Mouse (Mus musculus) forebrain, embryonic 11.5 days (tissue): ENCODE data around the gene Ppt1. TPM values are rescaled to one million over a fixed set of nuclear protein-coding genes. Genes with fewer than 3 reads are reported as not detected.

Experiments used
- ATAC-seq: fragments of 200-750 bp; cut with Nextera tagmentation; replicated peaks from 2 replicates; pipeline ENCODE4 v1.8.0; 2017; ENCODE audit warnings: moderate TSS enrichment; ENCODE audit not compliant: low FRiP score
- DNase-seq: peaks from one replicate; pipeline ENCODE4 v3.0.0-alpha.2; 2017; ENCODE audit warnings: low spot score
- H3K27ac ChIP-seq: fragments of 300-500 bp; sonication (generic); 2 replicates; pipeline ENCODE4 v1.5.1; 2014; ENCODE audit warnings: low read depth, low read length
- H3K27me3 ChIP-seq: fragments of 300-500 bp; sonication (generic); 2 replicates; pipeline ENCODE4 v1.6.1; 2014; ENCODE audit warnings: mild to moderate bottlenecking, low read length, mixed read lengths; ENCODE audit not compliant: control insufficient read depth, insufficient read depth
- H3K36me3 ChIP-seq: fragments of 300-500 bp; sonication (generic); 2 replicates; pipeline ENCODE4 v1.6.1; 2014; ENCODE audit warnings: mild to moderate bottlenecking, low read length, moderate library complexity, mixed read lengths; ENCODE audit not compliant: control insufficient read depth, insufficient read depth
- H3K4me1 ChIP-seq: fragments of 300-500 bp; sonication (generic); replicated peaks from 2 replicates; pipeline ENCODE4 v1.6.1; 2014; ENCODE audit warnings: low read length, mixed read lengths; ENCODE audit not compliant: control insufficient read depth, insufficient read depth
- H3K4me2 ChIP-seq: fragments of 300-500 bp; sonication (generic); 2 replicates; pipeline ENCODE4 v1.6.1; 2014; ENCODE audit warnings: low read depth, mild to moderate bottlenecking, low read length, moderate library complexity, mixed read lengths; ENCODE audit not compliant: severe bottlenecking
- H3K4me3 ChIP-seq: fragments of 300-500 bp; sonication (generic); 2 replicates; pipeline ENCODE4 v1.5.1; 2014; ENCODE audit warnings: low read depth, low read length
- H3K9ac ChIP-seq: fragments of 300-500 bp; sonication (generic); 2 replicates; pipeline ENCODE4 v1.6.1; 2014; ENCODE audit warnings: low read length
- H3K9me3 ChIP-seq: fragments of 300-500 bp; sonication (generic); 2 replicates; pipeline ENCODE4 v1.6.1; 2016; ENCODE audit warnings: low read length, mixed read lengths; ENCODE audit not compliant: control insufficient read depth
- WGBS: fragments of 180-500 bp; shearing (Covaris S2); extraction: QIAGEN DNeasy Blood & Tissue Kit; methylation state at CpG from one replicate; pipeline ENCODE4 v1.1.7; 2014; 5-methylcytosine and 5-hydroxymethylcytosine counted together
- polyA plus RNA-seq: library from polyadenylated mRNA; unstranded; fragments of >200 nt; fragmentation: Nextera tagmentation; extraction: Ambion mirVana; gene quantifications from 2 replicates; pipeline ENCODE4 v1.2.1, GENCODE M21; 2014

Gene Ppt1
- polyA plus RNA-seq, 1 experiment from 2014 or later, result 81.0 TPM

DNA sequence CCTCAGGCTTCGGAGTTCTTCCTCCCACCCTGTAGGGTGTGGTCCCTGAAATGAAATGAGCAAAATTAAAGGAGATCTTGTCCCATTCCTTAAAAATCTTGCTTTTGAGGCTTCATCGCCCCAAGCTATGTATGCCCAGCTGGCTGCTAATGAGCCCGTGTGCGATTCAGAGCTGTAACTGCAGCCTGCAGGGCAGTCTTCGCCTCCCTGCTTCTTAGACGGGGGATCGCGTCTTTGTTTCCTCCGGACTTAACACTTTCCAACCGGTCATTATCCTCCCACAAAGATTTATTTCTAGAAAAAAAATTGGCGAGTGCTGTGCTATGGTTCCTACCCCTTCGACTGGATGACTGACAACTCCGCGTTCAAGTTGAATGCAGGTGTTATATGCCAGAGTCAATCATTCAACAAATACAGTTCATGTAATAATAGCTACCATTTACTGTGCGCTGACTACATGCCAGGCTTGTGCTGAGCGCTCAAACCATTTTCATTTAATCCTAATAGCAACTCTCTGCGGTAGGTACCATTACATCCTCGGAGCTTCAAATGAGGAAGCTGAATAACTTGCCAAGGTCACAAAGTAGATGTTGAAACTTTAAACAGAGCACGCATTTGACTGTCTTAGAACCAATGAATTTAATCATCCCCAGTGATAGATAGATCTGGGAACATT is 50.7 kb downstream of the Ppt1 start:
- ATAC-seq (no peak; the same call in 1 of the 2 replicates), DNase-seq (no peak)
- Histone ChIP-seq H3K27me3 (no peaks in the 10 kb centered on the region), H3K9me3 (no peaks in the 10 kb centered on the region), H3K4me1 (peaks cover 6% of the 10 kb centered on the region; the same call in 1 of the 2 replicates), H3K36me3 (no peaks in the 10 kb centered on the region), H3K27ac (peak overlapping the region; percentile 93), H3K4me3 (peak overlapping the region; percentile 77), H3K4me2 (peak overlapping the region; percentile 86), H3K9ac (peak overlapping the region; percentile 69)
- WGBS, result 6% methylated on average over 19 of the region's 19 CpGs

DNA sequence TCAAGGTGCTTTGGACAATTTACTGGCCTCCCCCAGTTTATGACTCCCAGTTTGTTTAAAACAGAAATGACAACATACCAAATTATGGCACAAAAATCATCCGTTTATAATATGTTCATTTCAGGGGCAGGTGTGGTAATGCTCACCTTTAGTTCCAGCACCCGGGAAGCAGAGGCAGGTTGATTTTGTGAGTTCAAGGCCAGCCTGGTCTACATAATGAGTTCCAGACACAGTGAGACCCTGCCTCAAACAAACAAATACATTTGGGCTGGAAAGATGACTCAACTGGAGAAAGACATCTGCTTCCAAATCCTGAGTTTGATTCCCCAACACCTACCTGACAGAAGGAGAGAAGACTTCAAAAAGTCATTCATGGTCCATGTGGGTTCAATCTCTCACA is 51.3 kb downstream of the Ppt1 start:
- Histone ChIP-seq H3K27me3 (no peaks in the 10 kb centered on the region), H3K9ac (peak overlapping the region; percentile 69; the same call in 1 of the 2 replicates), H3K36me3 (no peaks in the 10 kb centered on the region), H3K4me2 (peak overlapping the region; percentile 86; the same call in 1 of the 2 replicates), H3K9me3 (no peaks in the 10 kb centered on the region), H3K27ac (no peak overlapping the region), H3K4me1 (peaks cover 6% of the 10 kb centered on the region; the same call in 1 of the 2 replicates), H3K4me3 (no peak overlapping the region)
- ATAC-seq (no peak), DNase-seq (no peak)
- WGBS, result 74% methylated on average over 2 of the region's 2 CpGs

DNA sequence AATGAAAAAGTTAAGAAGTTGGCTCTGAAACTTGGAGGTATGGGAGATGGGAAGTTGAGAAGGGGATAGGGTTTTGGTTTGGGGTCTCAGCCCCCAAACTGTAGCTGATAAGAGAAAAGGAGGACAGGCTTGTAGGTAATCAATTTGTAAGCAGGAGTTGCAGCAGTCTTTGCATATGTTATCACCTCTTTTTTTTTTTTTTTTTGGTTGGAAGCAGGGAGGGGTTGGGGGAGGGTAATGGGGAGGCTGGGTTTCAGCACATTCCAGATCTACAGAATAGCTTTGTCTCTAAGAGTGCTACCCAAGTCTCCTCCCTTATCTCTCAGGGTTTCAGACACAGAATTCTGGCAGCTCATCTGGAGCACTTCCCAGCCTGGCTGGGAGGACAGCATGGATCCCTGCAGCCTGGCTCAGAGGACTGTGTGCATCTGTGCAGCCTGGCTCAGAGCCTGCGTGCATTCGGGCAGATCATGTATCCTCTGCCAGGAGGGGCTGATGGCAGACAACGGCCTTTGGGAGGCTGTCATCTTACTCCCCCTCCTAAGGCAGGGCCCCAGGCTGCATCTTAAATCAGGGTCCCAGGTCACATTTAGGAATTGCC is 54.9 kb downstream of the Ppt1 start:
- no peaks in the 10 kb centered on the region for H3K9me3 ChIP-seq
- H3K36me3 ChIP-seq, result no peaks in the 10 kb centered on the region
- 19% methylated on average over 3 of the region's 3 CpGs for WGBS
- no peaks in the 10 kb centered on the region for H3K27me3 ChIP-seq
- no peak for ATAC-seq
- H3K9ac ChIP-seq, result no peak overlapping the region
- no peak overlapping the region for H3K4me3 ChIP-seq
- no peak for DNase-seq
- no peaks in the 10 kb centered on the region for H3K4me1 ChIP-seq
- H3K27ac ChIP-seq, result no peak overlapping the region
- H3K4me2 ChIP-seq, result no peak overlapping the region

DNA sequence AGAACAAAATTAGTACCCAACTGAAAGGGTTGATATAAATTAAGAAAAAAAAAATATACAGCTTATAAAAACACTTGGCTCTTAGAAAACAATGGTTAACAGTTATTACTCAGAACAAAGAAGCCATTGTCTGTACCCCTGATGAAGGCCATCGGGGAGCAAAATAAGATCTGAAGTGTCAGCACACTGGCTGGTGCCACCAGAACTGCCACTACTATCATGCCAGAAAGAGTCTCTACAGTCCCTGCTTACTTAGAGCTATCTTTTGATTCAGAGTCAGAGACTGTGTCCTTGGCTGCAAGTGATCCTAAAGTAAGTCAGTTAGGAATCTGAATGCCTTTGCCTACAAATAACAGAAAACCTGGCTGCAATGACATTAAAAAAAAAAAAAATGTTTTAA is 55.6 kb downstream of the Ppt1 start:
- Histone ChIP-seq H3K36me3 (no peaks in the 10 kb centered on the region), H3K9ac (no peak overlapping the region), H3K4me1 (no peaks in the 10 kb centered on the region), H3K4me3 (no peak overlapping the region), H3K27ac (no peak overlapping the region), H3K27me3 (no peaks in the 10 kb centered on the region), H3K9me3 (no peaks in the 10 kb centered on the region), H3K4me2 (no peak overlapping the region)
- no peak for DNase-seq
- WGBS, result 35% methylated on average over 1 of the region's 1 CpGs
- no peak for ATAC-seq

DNA sequence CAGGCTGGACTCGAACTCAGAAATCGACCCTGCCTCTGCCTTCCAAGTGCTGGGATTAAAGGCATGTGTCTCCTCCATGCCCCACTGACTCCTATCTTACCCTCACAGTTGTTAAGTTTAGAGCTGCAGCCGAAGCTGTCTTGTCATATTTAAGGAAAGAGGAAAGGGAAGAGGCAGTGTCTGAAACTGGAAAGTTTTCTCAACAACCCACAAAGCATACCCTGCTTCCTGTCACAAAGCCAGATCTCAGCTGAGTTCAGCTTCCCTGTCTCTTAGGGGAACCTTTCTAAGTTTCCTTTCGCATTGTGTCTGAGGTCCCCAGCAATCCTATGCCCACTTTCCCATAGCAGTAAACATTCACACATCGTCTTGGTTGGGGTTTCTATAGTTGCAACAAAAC is 56.1 kb downstream of the Ppt1 start:
- no peaks in the 10 kb centered on the region for H3K27me3 ChIP-seq
- H3K27ac ChIP-seq, result no peak overlapping the region
- no peak overlapping the region for H3K4me3 ChIP-seq
- no peak overlapping the region for H3K4me2 ChIP-seq
- no peaks in the 10 kb centered on the region for H3K9me3 ChIP-seq
- WGBS, result 80% methylated on average over 5 of the region's 5 CpGs
- H3K4me1 ChIP-seq, result no peaks in the 10 kb centered on the region
- ATAC-seq, result no peak
- no peak overlapping the region for H3K9ac ChIP-seq
- DNase-seq, result no peak
- H3K36me3 ChIP-seq, result no peaks in the 10 kb centered on the region

DNA sequence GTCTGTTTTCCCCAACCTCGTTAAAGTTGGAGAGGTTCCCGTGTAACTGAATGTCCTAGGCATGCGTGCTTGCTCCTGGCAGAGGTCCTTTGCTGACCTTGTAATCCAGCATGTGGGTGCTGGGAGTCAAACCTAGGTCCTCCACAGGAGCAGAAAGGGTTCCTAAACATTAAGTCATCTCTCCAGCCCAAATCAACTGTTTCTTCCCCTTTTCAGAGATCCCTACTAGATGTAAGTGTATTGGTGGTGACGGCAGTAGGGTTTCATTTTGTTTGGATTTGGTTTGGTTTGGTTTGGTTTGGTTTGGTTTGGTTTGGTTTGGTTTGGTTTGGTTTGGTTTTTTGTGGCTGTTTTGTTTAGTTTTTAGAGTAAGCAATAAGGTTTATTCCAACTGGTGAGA is 61.7 kb downstream of the Ppt1 start:
- Histone ChIP-seq H3K4me3 (no peak overlapping the region), H3K9ac (no peak overlapping the region), H3K36me3 (no peaks in the 10 kb centered on the region), H3K4me2 (no peak overlapping the region), H3K27me3 (no peaks in the 10 kb centered on the region; the same call in 1 of the 2 replicates), H3K4me1 (no peaks in the 10 kb centered on the region), H3K9me3 (no peaks in the 10 kb centered on the region), H3K27ac (no peak overlapping the region)
- 90% methylated on average over 4 of the region's 4 CpGs for WGBS
- DNase-seq, result no peak
- ATAC-seq, result no peak

DNA sequence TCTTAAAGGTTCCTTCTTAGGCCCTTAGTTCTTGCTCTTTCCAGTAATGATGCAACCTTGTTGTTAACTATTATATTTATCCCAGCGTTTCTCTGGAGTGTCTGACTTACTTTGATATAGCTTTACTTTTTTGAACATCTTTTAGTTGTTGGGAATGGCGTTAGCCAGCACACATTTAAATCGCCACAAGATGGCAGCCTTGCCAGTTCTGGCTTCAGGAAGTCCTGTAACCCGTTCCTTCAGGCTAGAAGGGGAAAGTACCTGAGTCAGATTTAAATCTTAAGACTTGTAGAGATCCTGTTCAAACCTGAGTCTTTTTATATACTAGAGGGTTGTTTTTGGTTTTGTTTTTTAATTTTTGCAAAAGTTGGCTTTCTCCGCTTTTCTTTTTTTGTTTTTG is 62.3 kb downstream of the Ppt1 start:
- Histone ChIP-seq H3K9ac (no peak overlapping the region), H3K4me1 (no peaks in the 10 kb centered on the region), H3K36me3 (no peaks in the 10 kb centered on the region), H3K27me3 (no peaks in the 10 kb centered on the region; the same call in 1 of the 2 replicates), H3K9me3 (no peaks in the 10 kb centered on the region), H3K4me2 (no peak overlapping the region), H3K27ac (no peak overlapping the region), H3K4me3 (no peak overlapping the region)
- 19% methylated on average over 5 of the region's 5 CpGs for WGBS
- ATAC-seq, result peak; percentile 60
- DNase-seq, result peak; percentile 64

DNA sequence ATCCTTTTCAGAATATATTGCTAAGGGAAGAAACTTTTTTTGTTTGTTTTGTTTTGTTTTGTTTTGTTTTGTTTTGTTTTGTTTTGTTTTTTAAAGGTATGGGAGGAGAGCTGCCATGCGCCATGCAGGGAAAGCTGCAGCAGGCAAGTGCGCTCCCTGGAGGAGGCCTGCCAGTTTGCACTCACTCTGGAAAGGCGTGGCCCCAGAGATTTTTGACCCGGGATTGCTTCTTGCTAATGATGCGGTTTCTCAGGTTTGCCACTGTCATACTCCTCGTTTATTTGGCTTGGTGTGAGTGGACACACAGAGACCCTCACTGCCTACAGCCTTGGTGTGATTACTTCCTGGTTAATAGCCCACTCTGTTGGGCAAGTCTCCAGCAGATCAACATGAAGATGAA is 66.1 kb downstream of the Ppt1 start:
- H3K9ac ChIP-seq, result no peak overlapping the region
- H3K9me3 ChIP-seq, result no peaks in the 10 kb centered on the region
- no peak overlapping the region for H3K4me3 ChIP-seq
- WGBS, result 29% methylated on average over 6 of the region's 6 CpGs
- H3K4me2 ChIP-seq, result no peak overlapping the region
- DNase-seq, result no peak
- H3K27ac ChIP-seq, result no peak overlapping the region
- no peak for ATAC-seq
- H3K36me3 ChIP-seq, result no peaks in the 10 kb centered on the region
- H3K4me1 ChIP-seq, result no peaks in the 10 kb centered on the region
- no peaks in the 10 kb centered on the region; the same call in 1 of the 2 replicates for H3K27me3 ChIP-seq

DNA sequence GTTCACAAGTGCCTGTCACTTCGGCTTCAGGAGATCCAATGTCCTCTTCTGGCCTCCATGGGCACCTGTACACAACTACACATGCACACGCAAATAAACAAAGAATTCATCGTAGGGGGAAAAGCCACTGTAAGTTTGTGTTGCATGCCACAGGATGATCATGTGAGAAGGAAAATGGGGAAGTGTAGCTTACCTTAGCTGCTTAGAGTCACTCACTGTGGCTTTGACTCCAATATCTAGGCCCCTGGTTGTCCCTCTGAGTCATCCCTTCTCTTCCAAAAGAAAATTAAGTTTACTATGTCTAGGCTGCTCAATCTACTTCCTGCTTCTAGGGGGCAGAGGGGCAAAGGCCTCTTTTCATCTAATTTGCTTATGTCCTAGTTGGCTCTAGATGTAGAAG is 67.7 kb downstream of the Ppt1 start:
- Histone ChIP-seq H3K9me3 (no peaks in the 10 kb centered on the region), H3K27ac (no peak overlapping the region), H3K9ac (no peak overlapping the region), H3K4me2 (no peak overlapping the region), H3K4me1 (no peaks in the 10 kb centered on the region), H3K36me3 (no peaks in the 10 kb centered on the region), H3K4me3 (no peak overlapping the region), H3K27me3 (no peaks in the 10 kb centered on the region)
- no peak for ATAC-seq
- no peak for DNase-seq
- WGBS, result 93% methylated on average over 3 of the region's 3 CpGs
